Mouse (Mus musculus) heart, postnatal 14 days (tissue): ENCODE measurements around the gene Fam166a. TPM values are rescaled to one million over a fixed set of nuclear protein-coding genes. Genes with fewer than 3 reads are reported as not detected.

Source experiments
- DNase-seq, 2 experiments: peaks; one replicate each; pipeline ENCODE4 v3.0.0; 2021 to 2022
- intact Hi-C: fragments of 180-260 bp; cut with DNase I; formaldehyde crosslinking; loops from one replicate; pipeline ENCODE4 v1.15.1; 2025
- total RNA-seq, 2 experiments: library from RNA; stranded (reverse); gene quantifications; 2 replicates each; pipeline ENCODE4 v1.2.3; 2021

Gene Fam166a
- total RNA-seq, 2 experiments from 2014 or later, result not detected

GRCm38 (mm10) chr2:25213266-25213865 is 5.2 kb upstream of the Fam166a start:
- no peak for DNase-seq
- intact Hi-C loops, result no loop called here

GRCm38 (mm10) chr2:25214444-25214843 is 4.1 kb upstream of the Fam166a start, which contains the start of gene Stpg3:
TSS of gene Stpg3 (minus strand) at chr2:25214637.
- intact Hi-C loops, result no loop called here
- no peak for DNase-seq

GRCm38 (mm10) chr2:25217666-25218065 is 879 bp upstream of the Fam166a start:
- no peak for DNase-seq
- intact Hi-C loops, result no loop called here

- intact Hi-C loops, result no loop called here
Measured at GRCm38 (mm10) chr2:25221331-25221772, 2.8 kb downstream of the Fam166a start.

GRCm38 (mm10) chr2:25223681-25224491 is 5.3 kb downstream of the Fam166a start:
- intact Hi-C loops, result no loop called here
- DNase-seq, result peak; percentile 84 to 85

More at GRCm38 (mm10) chr2:25221331-25221772, 2.8 kb downstream of the Fam166a start:
- no peak for DNase-seq

GRCm38 (mm10) chr2:25224492-25224765 is 5.9 kb downstream of the Fam166a start, which contains the start of gene Tubb4b:
TSS of gene Tubb4b (minus strand) at chr2:25224702.
- intact Hi-C loops, result no loop called here
- DNase-seq, result no peak

GRCm38 (mm10) chr2:25224766-25225752 is 6.5 kb downstream of the Fam166a start:
- intact Hi-C loops, result no loop called here

GRCm38 (mm10) chr2:25225811-25226379 is 7.3 kb downstream of the Fam166a start:
- no peak for DNase-seq
- intact Hi-C loops, result no loop called here

More at GRCm38 (mm10) chr2:25224766-25225752, 6.5 kb downstream of the Fam166a start:
- peak; percentile 95 for DNase-seq

- intact Hi-C loops, result no loop called here
- no peak for DNase-seq
Measured at GRCm38 (mm10) chr2:25226864-25227263, 8.3 kb downstream of the Fam166a start.

GRCm38 (mm10) chr2:25227406-25227805 is 8.9 kb downstream of the Fam166a start:
- intact Hi-C loops, result no loop called here
- no peak for DNase-seq

- intact Hi-C loops, result loop anchor here (1.0 to 2.0 kb wide), 3 partner anchors 24 to 64 kb away; no protein-coding TSS in a partner anchor
- peak; percentile 86 to 89 for DNase-seq
Measured at GRCm38 (mm10) chr2:25228431-25228889, 9.9 kb downstream of the Fam166a start.

GRCm38 (mm10) chr2:25228995-25229530 is 10.5 kb downstream of the Fam166a start:
- no peak for DNase-seq
- intact Hi-C loops, result loop anchor here (1.0 to 2.0 kb wide), 3 partner anchors 24 to 64 kb away; no protein-coding TSS in a partner anchor

- intact Hi-C loops, result loop anchor here (2.0 kb wide), 2 partner anchors 23 to 63 kb away; no protein-coding TSS in a partner anchor
- no peak for DNase-seq
Measured at GRCm38 (mm10) chr2:25229582-25229981, 11.0 kb downstream of the Fam166a start.

- no peak for DNase-seq
- intact Hi-C loops, result no loop called here
Measured at GRCm38 (mm10) chr2:25230581-25230980, 12.0 kb downstream of the Fam166a start.

GRCm38 (mm10) chr2:25231038-25231437 is 12.5 kb downstream of the Fam166a start:
- no peak for DNase-seq
- intact Hi-C loops, result no loop called here

- no peak for DNase-seq
Measured at GRCm38 (mm10) chr2:25233421-25233820, 14.9 kb downstream of the Fam166a start.

GRCm38 (mm10) chr2:25234050-25234449 is 15.5 kb downstream of the Fam166a start, which contains the start of gene Slc34a3:
TSS of gene Slc34a3 (minus strand) at chr2:25234364.
- no peak for DNase-seq
- intact Hi-C loops, result no loop called here

More at GRCm38 (mm10) chr2:25233421-25233820, 14.9 kb downstream of the Fam166a start:
- intact Hi-C loops, result no loop called here

- no peak for DNase-seq
- intact Hi-C loops, result no loop called here
Measured at GRCm38 (mm10) chr2:25234551-25235220, 16.1 kb downstream of the Fam166a start.

GRCm38 (mm10) chr2:25236614-25237013 is 18.1 kb downstream of the Fam166a start, which contains the start of gene Rnf224:
TSS of gene Rnf224 (minus strand) at chr2:25236787.
- DNase-seq, result no peak
- intact Hi-C loops, result no loop called here
